In the genomic region with DNA sequence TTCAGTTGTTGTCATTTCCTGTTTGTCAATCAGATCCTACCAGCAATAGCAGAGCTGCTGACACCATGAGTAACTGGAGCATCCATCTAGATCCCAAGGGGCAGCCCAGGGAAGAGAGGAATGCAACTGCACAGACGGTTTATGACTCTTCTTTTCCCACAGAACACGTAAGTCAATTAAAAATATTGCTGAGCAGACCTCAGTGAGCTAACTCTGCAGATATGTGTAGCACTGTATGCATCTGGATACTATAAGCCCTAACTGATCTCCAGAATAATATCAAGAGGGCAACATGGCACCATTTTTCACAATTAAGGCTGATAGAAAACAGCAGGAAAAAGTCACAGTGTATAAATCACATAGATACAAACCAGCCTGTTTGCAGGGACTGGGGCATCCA, we compare ENCODE assay signal across 21 mouse cellular contexts. TPM values are rescaled to one million over a fixed set of nuclear protein-coding genes. Genes with fewer than 3 reads are reported as not detected.
A peak's percentile ranks its signal among the peaks of the same experiment; 100 is the strongest.
DNase-seq lines count a peak whose midpoint lies in the region; ATAC-seq and TF ChIP-seq lines count a peak whose summit lies in the region.
"Had no signal": no experiment of that assay in that cellular context is flagged by ENCODE, and none has a peak within 500 bp of the region (broad histone marks: within the 10 kb centered on the region; RNA-seq: fewer than 3 reads in every experiment).

No protein-coding gene starts in this region.

- ATAC-seq in hindbrain, embryonic 15.5 days (ENCODE audit: low FRiP score, low read depth) = peak; percentile 34; the same call in 1 of the 2 replicates
- no peak for ATAC-seq in hindbrain, embryonic 14.5 days (ENCODE audit: low FRiP score)
- ATAC-seq in kidney, embryonic 16.5 days (ENCODE audit: low FRiP score, low TSS enrichment) = peak; percentile 80; the same call in 1 of the 2 replicates
- ATAC-seq: activated CD4-positive, CD25-positive, alpha-beta regulatory T cell, adult 4 months; intestine, postnatal 0 days; liver, embryonic 12.5 days had no signal

- no peak overlapping the region for H3K4me3 ChIP-seq in hindbrain, embryonic 15.5 days
- H3K4me3 ChIP-seq in hindbrain, embryonic 14.5 days (replicated peaks; ENCODE audit: low read length) = no peak overlapping the region
- H3K4me3 ChIP-seq in kidney, embryonic 16.5 days (ENCODE audit: low read length) = no peak overlapping the region
- H3K4me3 ChIP-seq in kidney, adult 2 months (ENCODE audit: insufficient read depth, low read depth, low read length) = no peak overlapping the region
- H3K4me3 ChIP-seq in thymus, adult 2 months (ENCODE audit: control insufficient read depth, insufficient read depth, low read length) = no peak overlapping the region
- H3K4me3 ChIP-seq: heart, embryonic 15.5 days; limb, embryonic 13.5 days; liver, embryonic 12.5 days; stomach, embryonic 15.5 days had no signal

- no peaks in the 10 kb centered on the region for H3K9me3 ChIP-seq in hindbrain, embryonic 15.5 days
- no peaks in the 10 kb centered on the region for H3K9me3 ChIP-seq in hindbrain, embryonic 14.5 days (ENCODE audit: control insufficient read depth, low read length)
- H3K9me3 ChIP-seq in kidney, embryonic 16.5 days (ENCODE audit: low read length) = no peaks in the 10 kb centered on the region
- H3K9me3 ChIP-seq: heart, embryonic 15.5 days; limb, embryonic 13.5 days; liver, embryonic 12.5 days; stomach, embryonic 15.5 days had no signal

- DNase-seq in hindbrain, embryonic 14.5 days (ENCODE audit: low spot score) = no peak
- no peak for DNase-seq in kidney, adult 2 months
- peak; percentile 34 for DNase-seq in embryo, embryonic 11 days
- peak; percentile 17 for DNase-seq in retina, embryonic 14.5 days (ENCODE audit: low spot score)
- no peak for DNase-seq in thymus, adult 2 months
- DNase-seq: adrenal gland, adult 8-10 months; cerebellum, adult 11-12 months; cerebellum, postnatal 14 days; gastrocnemius, postnatal 36 days; heart, postnatal 4 days; lung, adult 18-20 months; lung, postnatal 10 days had no signal

- H3K4me2 ChIP-seq in hindbrain, embryonic 15.5 days = no peak overlapping the region
- H3K4me2 ChIP-seq in hindbrain, embryonic 14.5 days (replicated peaks) = no peak overlapping the region
- H3K4me2 ChIP-seq in kidney, embryonic 16.5 days (replicated peaks; ENCODE audit: low read depth, low read length) = no peak overlapping the region
- H3K4me2 ChIP-seq: heart, embryonic 15.5 days; limb, embryonic 13.5 days; liver, embryonic 12.5 days; midbrain, embryonic 11.5 days; stomach, embryonic 15.5 days had no signal

- H3K9ac ChIP-seq in hindbrain, embryonic 15.5 days = no peak overlapping the region
- H3K9ac ChIP-seq in hindbrain, embryonic 14.5 days = no peak overlapping the region
- H3K9ac ChIP-seq in kidney, embryonic 16.5 days (replicated peaks; ENCODE audit: low read length) = no peak overlapping the region
- H3K9ac ChIP-seq: heart, embryonic 15.5 days; limb, embryonic 13.5 days; liver, embryonic 12.5 days; stomach, embryonic 15.5 days had no signal

- no peaks in the 10 kb centered on the region for H3K27me3 ChIP-seq in hindbrain, embryonic 15.5 days
- no peaks in the 10 kb centered on the region for H3K27me3 ChIP-seq in hindbrain, embryonic 14.5 days (ENCODE audit: control insufficient read depth, insufficient read depth, low read length)
- no peaks in the 10 kb centered on the region for H3K27me3 ChIP-seq in kidney, embryonic 16.5 days (ENCODE audit: insufficient read depth, low read length)
- H3K27me3 ChIP-seq in kidney, adult 2 months (replicated peaks; ENCODE audit: control insufficient read depth, insufficient read depth, low read length) = no peaks in the 10 kb centered on the region
- no peaks in the 10 kb centered on the region for H3K27me3 ChIP-seq in thymus, adult 2 months (ENCODE audit: control insufficient read depth, insufficient read depth, low read length)
- H3K27me3 ChIP-seq: heart, embryonic 15.5 days; limb, embryonic 13.5 days; liver, embryonic 12.5 days; stomach, embryonic 15.5 days had no signal

- TF ChIP-seq POLR2A in kidney, adult 2 months (IDR thresholded peaks at IDR 0.05; ENCODE audit: low read depth, low read length) = no peak
- no peak for TF ChIP-seq POLR2A in thymus, adult 2 months (IDR thresholded peaks at IDR 0.05; ENCODE audit: control insufficient read depth, extremely low read depth, insufficient read depth, low read length, poor library complexity)

- no peaks in the 10 kb centered on the region for H3K4me1 ChIP-seq in hindbrain, embryonic 15.5 days (replicated peaks)
- H3K4me1 ChIP-seq in hindbrain, embryonic 14.5 days (replicated peaks; ENCODE audit: control insufficient read depth, insufficient read depth, low read length) = no peaks in the 10 kb centered on the region
- H3K4me1 ChIP-seq in kidney, embryonic 16.5 days (ENCODE audit: insufficient read depth, low read length) = peaks cover 10% of the 10 kb centered on the region
- H3K4me1 ChIP-seq in kidney, adult 2 months (ENCODE audit: control insufficient read depth, insufficient read depth, low read length) = peaks cover 4% of the 10 kb centered on the region
- no peaks in the 10 kb centered on the region for H3K4me1 ChIP-seq in thymus, adult 2 months (replicated peaks; ENCODE audit: control insufficient read depth, insufficient read depth, low read length)
- H3K4me1 ChIP-seq: heart, embryonic 15.5 days; limb, embryonic 13.5 days; liver, embryonic 12.5 days; stomach, embryonic 15.5 days had no signal

- TF ChIP-seq CTCF in kidney, adult 2 months (conservative IDR thresholded peaks at IDR 0.05; ENCODE audit: insufficient read depth, insufficient read length, low read depth, low read length) = no peak
- TF ChIP-seq CTCF in thymus, adult 2 months (IDR thresholded peaks at IDR 0.05; ENCODE audit: borderline replicate concordance, control insufficient read depth, extremely low read depth, insufficient read depth, low read length, poor library complexity) = no peak

- peaks cover 17% of the 10 kb centered on the region; the same call in 1 of the 2 replicates for H3K36me3 ChIP-seq in hindbrain, embryonic 15.5 days
- H3K36me3 ChIP-seq in hindbrain, embryonic 14.5 days (replicated peaks; ENCODE audit: control insufficient read depth, insufficient read depth) = peaks cover 25% of the 10 kb centered on the region
- peaks cover 17% of the 10 kb centered on the region; the same call in 1 of the 2 replicates for H3K36me3 ChIP-seq in kidney, embryonic 16.5 days (ENCODE audit: insufficient read depth, low read length)
- H3K36me3 ChIP-seq in kidney, adult 2 months (ENCODE audit: control insufficient read depth, insufficient read depth, low read length) = no peaks in the 10 kb centered on the region; the same call in 1 of the 2 replicates
- peaks cover 12% of the 10 kb centered on the region for H3K36me3 ChIP-seq in thymus, adult 2 months (ENCODE audit: control insufficient read depth, insufficient read depth, low read length)

- no peak overlapping the region for H3K27ac ChIP-seq in hindbrain, embryonic 15.5 days (replicated peaks)
- no peak overlapping the region for H3K27ac ChIP-seq in hindbrain, embryonic 14.5 days
- no peak overlapping the region for H3K27ac ChIP-seq in kidney, embryonic 16.5 days (ENCODE audit: low read length)
- no peak overlapping the region for H3K27ac ChIP-seq in kidney, adult 2 months (ENCODE audit: insufficient read depth, low read depth, low read length)
- H3K27ac ChIP-seq in thymus, adult 2 months (ENCODE audit: control insufficient read depth, insufficient read depth, low read length) = no peak overlapping the region
- H3K27ac ChIP-seq: heart, embryonic 15.5 days; limb, embryonic 13.5 days; liver, embryonic 12.5 days; stomach, embryonic 15.5 days had no signal

- WGBS in hindbrain, embryonic 15.5 days = 53% methylated on average over 2 of the region's 2 CpGs
- WGBS in hindbrain, embryonic 14.5 days = 64% methylated on average over 2 of the region's 2 CpGs
- WGBS in kidney, embryonic 16.5 days = 17% methylated on average over 2 of the region's 2 CpGs
- WGBS in kidney, adult 2 months = 48% methylated on average over 2 of the region's 2 CpGs
- 98% methylated on average over 2 of the region's 2 CpGs for WGBS in thymus, adult 2 months

RNA-seq across cellular contexts. Expression of a gene that starts 22.4 kb away (rescaled TPM):
- polyA plus RNA-seq in hindbrain, embryonic 15.5 days (2015; fragmentation: Nextera tagmentation; extraction: Ambion mirVana) = 159 and 167 TPM in 2 replicates
- polyA plus RNA-seq in hindbrain, embryonic 14.5 days (2014; fragmentation: Nextera tagmentation; extraction: Ambion mirVana) = 190 and 199 TPM in 2 replicates
- 332 and 352 TPM in 2 replicates for polyA plus RNA-seq in kidney, embryonic 16.5 days (2015; fragmentation: Nextera tagmentation; extraction: Ambion mirVana)
- polyA plus RNA-seq in kidney, adult 2 months (2012; rRNA removed) = 35.0 and 44.4 TPM in 2 replicates
- polyA plus RNA-seq in thymus, adult 2 months (2012; rRNA removed) = 46.0 and 48.9 TPM in 2 replicates

Comparison
In these comparisons a context has a peak if more than half of its experiments do, and no peak if none do; other contexts are left out.
1. DNase-seq: peak in embryo, embryonic 11 days (single experiment) and retina, embryonic 14.5 days (single experiment); none in hindbrain, embryonic 14.5 days (single experiment), kidney, adult 2 months (single experiment) and thymus, adult 2 months (single experiment).